Mouse (Mus musculus): ENCODE measurements around the gene Anp32a. TPM values are rescaled to one million over a fixed set of nuclear protein-coding genes. Genes with fewer than 3 reads are reported as not detected.

Anp32a gene
- polyA plus RNA-seq, 1 experiment from 2014 or later: 200 TPM

- Histone ChIP-seq H3K27me3 (no peaks in the 10 kb centered on the region), H3K9ac (no peak overlapping the region), H3K36me3 (no peaks in the 10 kb centered on the region), H3K9me3 (replicated peaks) (no peaks in the 10 kb centered on the region), H3K4me2 (replicated peaks) (peak overlapping the region; percentile 27), H3K27ac (replicated peaks) (no peak overlapping the region), H3K4me3 (replicated peaks) (peak overlapping the region; percentile 10), H3K4me1 (peaks cover 17% of the 10 kb centered on the region)
- peak; percentile 63; the same call in 1 of the 2 replicates for ATAC-seq (ENCODE audit: insufficient number of reproducible peaks, low FRiP score, low TSS enrichment, low read depth)
- WGBS: 9% methylated on average over 13 of the region's 13 CpGs
Measured at GRCm38 (mm10) chr9:62421027-62421426, 79.9 kb downstream of the Anp32a start.

- ATAC-seq (ENCODE audit: insufficient number of reproducible peaks, low FRiP score, low TSS enrichment, low read depth): no peak
- no peak overlapping the region for H3K27ac ChIP-seq (replicated peaks)
Measured at GRCm38 (mm10) chr9:62421911-62422310, 80.8 kb downstream of the Anp32a start.

GRCm38 (mm10) chr9:62422926-62423325, 81.8 kb downstream of the Anp32a start:
- no peaks in the 10 kb centered on the region for H3K9me3 ChIP-seq (replicated peaks)
- ATAC-seq (ENCODE audit: insufficient number of reproducible peaks, low FRiP score, low TSS enrichment, low read depth): no peak
- no peaks in the 10 kb centered on the region for H3K36me3 ChIP-seq
- no peak overlapping the region for H3K9ac ChIP-seq
- H3K4me1 ChIP-seq: peaks cover 12% of the 10 kb centered on the region; the same call in 1 of the 2 replicates
- H3K27ac ChIP-seq (replicated peaks): no peak overlapping the region
- no peak overlapping the region for H3K4me3 ChIP-seq (replicated peaks)
- WGBS: 84% methylated on average over 10 of the region's 10 CpGs
- H3K4me2 ChIP-seq (replicated peaks): no peak overlapping the region
- H3K27me3 ChIP-seq: no peaks in the 10 kb centered on the region

More at GRCm38 (mm10) chr9:62421911-62422310, 80.8 kb downstream of the Anp32a start:
- Histone ChIP-seq H3K9me3 (replicated peaks) (no peaks in the 10 kb centered on the region), H3K9ac (no peak overlapping the region), H3K4me1 (peaks cover 12% of the 10 kb centered on the region; the same call in 1 of the 2 replicates), H3K27me3 (no peaks in the 10 kb centered on the region), H3K4me2 (replicated peaks) (no peak overlapping the region), H3K4me3 (replicated peaks) (no peak overlapping the region), H3K36me3 (no peaks in the 10 kb centered on the region)
- 97% methylated on average over 6 of the region's 6 CpGs for WGBS

- Histone ChIP-seq H3K36me3 (no peaks in the 10 kb centered on the region), H3K9ac (no peak overlapping the region), H3K27me3 (no peaks in the 10 kb centered on the region), H3K9me3 (replicated peaks) (no peaks in the 10 kb centered on the region), H3K27ac (replicated peaks) (no peak overlapping the region), H3K4me3 (replicated peaks) (no peak overlapping the region), H3K4me1 (peaks cover 12% of the 10 kb centered on the region; the same call in 1 of the 2 replicates), H3K4me2 (replicated peaks) (no peak overlapping the region)
- 93% methylated on average over 10 of the region's 10 CpGs for WGBS
- no peak for ATAC-seq (ENCODE audit: insufficient number of reproducible peaks, low FRiP score, low TSS enrichment, low read depth)
Measured at GRCm38 (mm10) chr9:62423871-62424270, 82.8 kb downstream of the Anp32a start.

GRCm38 (mm10) chr9:62425265-62425664, 84.2 kb downstream of the Anp32a start:
- WGBS: 38% methylated on average over 5 of the region's 5 CpGs
- Histone ChIP-seq H3K27me3 (no peaks in the 10 kb centered on the region), H3K4me3 (replicated peaks) (no peak overlapping the region), H3K4me2 (replicated peaks) (no peak overlapping the region), H3K9me3 (replicated peaks) (no peaks in the 10 kb centered on the region), H3K9ac (no peak overlapping the region), H3K4me1 (peaks cover 12% of the 10 kb centered on the region; the same call in 1 of the 2 replicates), H3K36me3 (no peaks in the 10 kb centered on the region), H3K27ac (replicated peaks) (no peak overlapping the region)
- no peak for ATAC-seq (ENCODE audit: insufficient number of reproducible peaks, low FRiP score, low TSS enrichment, low read depth)

GRCm38 (mm10) chr9:62426021-62426420, 84.9 kb downstream of the Anp32a start:
- H3K27ac ChIP-seq (replicated peaks): no peak overlapping the region
- ATAC-seq (ENCODE audit: insufficient number of reproducible peaks, low FRiP score, low TSS enrichment, low read depth): no peak
- WGBS: 94% methylated on average over 19 of the region's 19 CpGs

GRCm38 (mm10) chr9:62426531-62426930, 85.4 kb downstream of the Anp32a start:
- Histone ChIP-seq H3K27ac (replicated peaks) (no peak overlapping the region), H3K36me3 (no peaks in the 10 kb centered on the region), H3K4me2 (replicated peaks) (no peak overlapping the region), H3K4me3 (replicated peaks) (no peak overlapping the region), H3K4me1 (0 out of 2 replicates have a peak, but pooled peaks cover under 1% of the 10 kb centered on the region), H3K9me3 (replicated peaks) (no peaks in the 10 kb centered on the region), H3K27me3 (no peaks in the 10 kb centered on the region), H3K9ac (no peak overlapping the region)
- no peak for ATAC-seq (ENCODE audit: insufficient number of reproducible peaks, low FRiP score, low TSS enrichment, low read depth)
- WGBS: 90% methylated on average over 6 of the region's 6 CpGs

More at GRCm38 (mm10) chr9:62426021-62426420, 84.9 kb downstream of the Anp32a start:
- no peaks in the 10 kb centered on the region for H3K9me3 ChIP-seq (replicated peaks)
- H3K4me1 ChIP-seq: peaks cover 6% of the 10 kb centered on the region; the same call in 1 of the 2 replicates
- H3K4me2 ChIP-seq (replicated peaks): no peak overlapping the region
- no peak overlapping the region for H3K4me3 ChIP-seq (replicated peaks)
- no peak overlapping the region for H3K9ac ChIP-seq
- H3K36me3 ChIP-seq: no peaks in the 10 kb centered on the region
- no peaks in the 10 kb centered on the region for H3K27me3 ChIP-seq

GRCm38 (mm10) chr9:62427010-62427409, 85.9 kb downstream of the Anp32a start:
- H3K27me3 ChIP-seq: no peaks in the 10 kb centered on the region
- no peak overlapping the region for H3K9ac ChIP-seq
- 74% methylated on average over 8 of the region's 8 CpGs for WGBS
- H3K9me3 ChIP-seq (replicated peaks): no peaks in the 10 kb centered on the region
- no peak overlapping the region for H3K4me2 ChIP-seq (replicated peaks)
- H3K36me3 ChIP-seq: no peaks in the 10 kb centered on the region
- no peak for ATAC-seq (ENCODE audit: insufficient number of reproducible peaks, low FRiP score, low TSS enrichment, low read depth)
- H3K4me3 ChIP-seq (replicated peaks): no peak overlapping the region
- no peak overlapping the region for H3K27ac ChIP-seq (replicated peaks)
- H3K4me1 ChIP-seq: no peaks in the 10 kb centered on the region

Other genes starting within 250 kb of the Anp32a start
- gene Glce, start 218.6 kb upstream of the Anp32a start, polyA plus RNA-seq (2015; fragmentation: Nextera tagmentation; extraction: Ambion mirVana): 33.1 and 34.6 TPM in 2 replicates
- not detected in 2 replicates for gene Spesp1, start 59.1 kb upstream of the Anp32a start, polyA plus RNA-seq (2015; fragmentation: Nextera tagmentation; extraction: Ambion mirVana)
- 9.5 and 10.3 TPM in 2 replicates for gene Coro2b, start 195.8 kb downstream of the Anp32a start, polyA plus RNA-seq (2015; fragmentation: Nextera tagmentation; extraction: Ambion mirVana)

Data from embryonic facial prominence, embryonic 15.5 days (tissue).